Mouse (Mus musculus) heart, embryonic 14.5 days (tissue): ENCODE data around the gene Il1r1. TPM values are rescaled to one million over a fixed set of nuclear protein-coding genes. Genes with fewer than 3 reads are reported as not detected.
A peak's percentile ranks its signal among the peaks of the same experiment; 100 is the strongest.

Source experiments
- ATAC-seq: fragments of 200-750 bp; cut with Nextera tagmentation; 2 replicates; pipeline ENCODE4 v1.8.0; 2017; ENCODE audit warnings: low read depth, moderate TSS enrichment; ENCODE audit not compliant: insufficient number of reproducible peaks, insufficient read depth, low FRiP score
- H3K27ac ChIP-seq, 2 experiments: fragments of 200-500 bp in 1 of 2; fragments of 300-500 bp in 1 of 2; sonication (generic) in 1 of 2; replicated peaks in 1 of 2; 2 replicates each; pipeline ENCODE4 v1.5.1; 2012 to 2014; ENCODE audit warnings: low read depth in 2 of 2, low read length in 2 of 2, control low read depth in 1 of 2, mild to moderate bottlenecking in 1 of 2, mixed read lengths in 1 of 2; ENCODE audit not compliant: control insufficient read depth in 1 of 2, insufficient read depth in 1 of 2
- H3K27me3 ChIP-seq: fragments of 300-500 bp; sonication (generic); 2 replicates; pipeline ENCODE4 v1.6.1; 2014; ENCODE audit warnings: mild to moderate bottlenecking, low read length, control low read depth; ENCODE audit not compliant: control insufficient read depth, insufficient read depth
- H3K36me3 ChIP-seq: fragments of 300-500 bp; sonication (generic); 2 replicates; pipeline ENCODE4 v1.6.1; 2014; ENCODE audit warnings: mild to moderate bottlenecking, control low read depth, low read length, mixed read lengths; ENCODE audit not compliant: control insufficient read depth, insufficient read depth
- H3K4me1 ChIP-seq, 2 experiments: fragments of 200-500 bp in 1 of 2; fragments of 300-500 bp in 1 of 2; sonication (generic) in 1 of 2; 2 replicates each; pipeline ENCODE4 v1.6.1; 2012 to 2014; ENCODE audit warnings: low read length in 2 of 2, control low read depth in 1 of 2, mixed read lengths in 1 of 2; ENCODE audit not compliant: control insufficient read depth in 2 of 2, insufficient read depth in 2 of 2
- H3K4me2 ChIP-seq: fragments of 300-500 bp; sonication (generic); 2 replicates; pipeline ENCODE4 v1.6.1; 2014; ENCODE audit warnings: mild to moderate bottlenecking, low read length
- H3K4me3 ChIP-seq, 2 experiments: fragments of 200-500 bp in 1 of 2; fragments of 300-500 bp in 1 of 2; sonication (generic) in 1 of 2; 2 replicates each; pipeline ENCODE4 v1.5.1; 2012 to 2014; ENCODE audit warnings: low read length in 2 of 2, mild to moderate bottlenecking in 2 of 2, control low read depth in 1 of 2, low read depth in 1 of 2, moderate library complexity in 1 of 2; ENCODE audit not compliant: control insufficient read depth in 1 of 2, insufficient read depth in 1 of 2
- H3K9ac ChIP-seq: fragments of 300-500 bp; sonication (generic); 2 replicates; pipeline ENCODE4 v1.6.1; 2014; ENCODE audit warnings: mild to moderate bottlenecking, low read length
- H3K9me3 ChIP-seq: fragments of 300-500 bp; sonication (generic); 2 replicates; pipeline ENCODE4 v1.6.1; 2016; ENCODE audit warnings: low read length, control low read depth; ENCODE audit not compliant: control insufficient read depth
- WGBS: fragments of 180-500 bp; shearing (Covaris S2); extraction: QIAGEN DNeasy Blood & Tissue Kit; methylation state at CpG from one replicate; pipeline ENCODE4 v1.1.7; 2014; 5-methylcytosine and 5-hydroxymethylcytosine counted together
- polyA plus RNA-seq: library from polyadenylated mRNA; unstranded; fragments of >200 nt; fragmentation: Nextera tagmentation; extraction: Ambion mirVana; gene quantifications from 2 replicates; pipeline ENCODE4 v1.2.1, GENCODE M21; 2014

Il1r1 gene
- polyA plus RNA-seq, 1 experiment from 2014 or later, result 8.4 TPM

DNA sequence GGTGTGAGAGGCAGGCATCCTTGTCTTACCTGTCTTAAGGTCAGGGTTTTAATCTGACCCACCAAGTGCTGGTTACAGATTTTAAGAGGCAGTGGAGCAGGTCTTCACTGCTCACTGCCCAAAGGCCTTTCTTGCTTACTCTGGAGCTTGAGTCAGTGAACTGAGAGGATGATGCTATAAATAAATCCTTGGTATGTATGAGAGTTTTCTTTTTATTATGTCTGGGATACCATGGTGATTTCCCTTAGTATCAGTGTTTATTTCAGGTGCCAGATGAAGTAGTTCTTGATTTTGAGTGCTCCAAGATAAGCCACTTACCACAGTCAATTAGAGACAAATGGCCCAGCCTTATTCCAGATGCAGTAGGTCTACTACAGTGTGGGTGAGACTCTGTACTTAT lies 41.5 kb upstream of the Il1r1 start:
- H3K4me2 ChIP-seq, result peak overlapping the region; percentile 35

DNA sequence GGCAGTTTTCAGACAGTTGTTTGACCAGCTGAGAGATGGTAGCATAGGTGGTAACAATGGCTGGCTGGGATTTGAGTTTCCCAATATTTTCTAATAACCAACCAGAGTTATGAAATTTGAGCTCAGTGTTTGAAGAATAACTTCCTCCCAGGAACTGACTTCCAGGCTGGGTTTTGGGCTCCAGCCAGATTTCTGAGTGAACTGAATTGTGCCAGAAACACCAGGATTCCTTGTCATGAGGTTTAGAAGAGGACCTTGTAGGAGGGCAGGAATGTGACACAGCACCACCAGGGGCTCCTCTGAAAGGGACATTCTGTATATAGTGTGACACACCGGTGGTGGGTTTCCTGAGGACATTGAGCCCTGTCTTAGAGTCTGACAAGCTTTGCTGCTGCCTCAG lies 36.9 kb upstream of the Il1r1 start:
- ATAC-seq, result no peak

More for the DNA sequence above, 41.5 kb upstream of the Il1r1 start:
- no peak overlapping the region for H3K4me3 ChIP-seq
- H3K36me3 ChIP-seq, result no peaks in the 10 kb centered on the region
- H3K4me1 ChIP-seq, result peaks cover 14 to 44% of the 10 kb centered on the region in 2 experiments
- no peak overlapping the region for H3K9ac ChIP-seq
- no peaks in the 10 kb centered on the region; the same call in 1 of the 2 replicates for H3K27me3 ChIP-seq
- H3K9me3 ChIP-seq, result no peaks in the 10 kb centered on the region
- H3K27ac ChIP-seq, result peak overlapping the region; percentile 51 to 59; a peak in 2 of 4 replicates
- no peak for ATAC-seq

DNA sequence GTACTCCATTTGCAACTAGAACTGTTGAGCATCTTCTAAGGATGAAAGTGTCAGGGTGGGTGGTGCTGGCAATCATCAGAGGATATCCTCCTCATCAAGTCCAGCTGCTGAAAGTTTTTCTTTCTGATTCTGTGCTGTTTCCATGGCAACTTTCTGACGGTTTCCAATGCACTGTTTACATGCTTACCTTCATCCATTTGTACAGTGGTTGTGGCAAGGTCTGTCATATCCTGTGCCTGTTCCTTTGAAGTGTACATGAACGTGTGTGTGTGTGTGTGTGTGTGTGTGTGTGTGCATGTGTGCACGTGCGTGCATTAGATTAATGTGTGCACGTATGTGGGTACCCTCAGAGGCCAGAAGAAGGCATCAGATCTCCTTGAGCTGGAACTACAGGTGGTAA lies 34.9 kb upstream of the Il1r1 start:
- Histone ChIP-seq H3K27me3 (no peaks in the 10 kb centered on the region), H3K9ac (no peak overlapping the region), H3K4me2 (no peak overlapping the region), H3K4me1 (0 out of 4 replicates have a peak, but pooled peaks cover 0 to 3% of the 10 kb centered on the region in 2 experiments), H3K4me3 (no peak overlapping the region), H3K9me3 (no peaks in the 10 kb centered on the region), H3K27ac (no peak overlapping the region), H3K36me3 (no peaks in the 10 kb centered on the region)
- WGBS, result 63% methylated on average over 5 of the region's 5 CpGs
- ATAC-seq, result no peak

More for the DNA sequence above, 36.9 kb upstream of the Il1r1 start:
- Histone ChIP-seq H3K36me3 (no peaks in the 10 kb centered on the region), H3K9me3 (no peaks in the 10 kb centered on the region), H3K4me2 (no peak overlapping the region), H3K9ac (no peak overlapping the region), H3K27me3 (no peaks in the 10 kb centered on the region; the same call in 1 of the 2 replicates), H3K4me3 (no peak overlapping the region), H3K27ac (0 out of 4 replicates have a peak overlapping the region, but pooled peaks of 1 of the 2 experiments have one; percentile 21), H3K4me1 (peaks cover 7 to 16% of the 10 kb centered on the region in 2 experiments)
- 52% methylated on average over 1 of the region's 1 CpGs for WGBS

DNA sequence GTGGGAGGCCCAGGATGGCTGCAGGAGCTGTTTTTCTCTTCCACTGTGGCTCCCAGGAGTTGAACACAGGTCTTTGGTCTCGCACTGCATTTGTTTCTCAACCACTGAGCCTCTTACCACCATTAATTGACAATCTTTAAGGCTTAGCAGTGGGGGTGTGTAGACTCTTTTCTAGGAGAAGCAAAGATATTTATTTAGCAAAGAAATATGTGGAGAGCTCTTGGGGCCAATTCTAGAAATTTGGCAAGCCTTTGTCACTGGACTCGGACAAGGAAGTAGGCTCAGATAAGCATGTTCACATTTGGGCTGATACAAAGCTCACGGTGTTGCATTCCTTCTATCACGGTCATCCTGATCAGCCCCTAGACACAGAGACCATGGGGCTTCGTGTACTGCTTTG lies 34.0 kb upstream of the Il1r1 start:
- Histone ChIP-seq H3K9ac (no peak overlapping the region), H3K4me2 (no peak overlapping the region), H3K36me3 (no peaks in the 10 kb centered on the region), H3K4me3 (no peak overlapping the region), H3K9me3 (no peaks in the 10 kb centered on the region), H3K27ac (no peak overlapping the region), H3K27me3 (no peaks in the 10 kb centered on the region), H3K4me1 (0 out of 4 replicates have a peak, but pooled peaks cover 0 to 3% of the 10 kb centered on the region in 2 experiments)
- 62% methylated on average over 5 of the region's 5 CpGs for WGBS
- no peak for ATAC-seq

DNA sequence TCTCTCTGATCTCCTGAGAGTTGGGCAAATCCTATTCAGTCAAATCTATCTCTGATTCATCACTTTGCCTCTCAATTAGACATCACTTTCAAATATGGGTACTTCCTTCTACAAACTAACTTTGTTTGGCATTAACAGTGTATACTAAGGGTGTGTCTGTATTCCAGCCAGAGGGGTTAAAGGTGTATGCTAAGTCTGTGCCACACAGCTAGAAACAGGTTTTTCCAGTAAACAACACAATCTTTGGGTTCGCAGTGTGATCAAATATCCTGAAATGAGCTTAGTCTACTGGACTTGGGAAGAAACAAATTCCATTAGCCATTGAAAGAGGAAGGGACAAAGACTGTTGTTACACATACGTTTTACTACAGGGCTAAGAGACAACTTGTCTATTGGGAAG lies 30.6 kb upstream of the Il1r1 start:
- Histone ChIP-seq H3K36me3 (no peaks in the 10 kb centered on the region), H3K9me3 (no peaks in the 10 kb centered on the region), H3K27ac (no peak overlapping the region), H3K27me3 (no peaks in the 10 kb centered on the region), H3K4me3 (no peak overlapping the region), H3K4me1 (no peaks in the 10 kb centered on the region), H3K4me2 (no peak overlapping the region), H3K9ac (no peak overlapping the region)
- 77% methylated on average over 2 of the region's 2 CpGs for WGBS
- ATAC-seq, result no peak

DNA sequence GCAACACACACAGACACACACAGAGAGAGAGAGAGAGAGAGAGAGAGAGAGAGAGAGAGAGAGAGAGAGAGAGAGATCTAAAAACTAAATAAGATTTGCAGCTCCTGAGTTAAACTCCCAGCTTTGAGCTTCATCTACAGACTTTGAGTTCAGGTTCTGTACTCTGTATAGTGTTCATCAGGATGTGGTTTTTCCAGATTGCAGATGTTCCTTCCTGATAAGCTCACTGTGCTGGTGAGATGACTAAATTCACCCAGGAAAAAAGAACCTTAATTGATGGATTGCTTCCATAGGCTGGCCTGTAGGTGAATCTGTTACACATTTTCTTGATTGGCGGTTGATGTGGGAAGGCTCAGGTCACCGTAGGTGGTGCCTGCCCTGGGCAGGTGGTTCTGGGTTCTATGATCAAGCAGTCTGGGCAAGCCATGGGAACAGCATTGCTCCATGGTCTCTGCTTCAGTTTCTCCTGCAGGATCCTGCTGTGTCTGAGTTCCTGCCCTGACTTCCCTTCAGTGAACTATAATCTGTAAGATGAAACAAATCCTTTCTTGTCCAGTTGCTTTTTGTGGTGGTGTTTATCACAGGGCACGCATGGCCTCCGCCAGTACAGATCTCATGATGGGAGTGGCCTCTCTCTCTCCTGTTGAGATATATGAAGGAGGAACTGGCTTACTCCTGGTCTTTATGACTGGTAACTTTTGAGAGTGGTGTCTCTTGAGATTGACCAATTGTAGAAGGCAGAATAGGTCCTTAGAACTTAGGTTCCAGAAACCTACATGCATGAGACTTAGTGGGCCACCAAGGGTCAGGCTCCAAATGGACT lies 11.3 kb upstream of the Il1r1 start:
- Histone ChIP-seq H3K4me1 (0 out of 4 replicates have a peak, but pooled peaks cover 0 to 4% of the 10 kb centered on the region in 2 experiments), H3K9ac (no peak overlapping the region), H3K4me2 (no peak overlapping the region), H3K4me3 (no peak overlapping the region), H3K27me3 (no peaks in the 10 kb centered on the region), H3K27ac (no peak overlapping the region), H3K36me3 (no peaks in the 10 kb centered on the region), H3K9me3 (peaks cover 13% of the 10 kb centered on the region)
- ATAC-seq, result no peak
- WGBS, result 78% methylated on average over 4 of the region's 4 CpGs

DNA sequence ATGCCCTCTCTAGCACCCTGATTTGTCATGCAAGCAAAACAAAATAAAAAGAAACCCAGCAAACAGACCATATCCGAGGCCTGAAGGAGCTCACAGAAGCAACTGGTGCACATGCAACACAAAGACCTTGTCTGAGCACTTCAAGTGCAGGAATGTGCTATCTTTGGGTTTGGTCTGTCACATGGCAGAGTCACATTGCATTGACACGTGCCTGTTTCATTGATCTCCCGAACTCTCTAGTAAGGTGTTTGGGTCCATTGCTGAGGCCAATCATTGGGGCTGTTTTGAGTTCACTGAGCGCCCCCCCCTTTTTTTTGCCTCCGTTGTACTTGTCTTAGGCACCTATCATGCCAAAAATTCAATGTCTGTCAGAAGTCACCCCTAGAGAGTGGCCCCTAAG lies 7.4 kb upstream of the Il1r1 start:
- H3K27ac ChIP-seq, result no peak overlapping the region
- H3K27me3 ChIP-seq, result no peaks in the 10 kb centered on the region
- peaks cover 12% of the 10 kb centered on the region for H3K9me3 ChIP-seq
- no peak overlapping the region for H3K9ac ChIP-seq
- H3K4me1 ChIP-seq, result peaks cover 8 to 12% of the 10 kb centered on the region in 2 experiments; a peak in 3 of 4 replicates
- no peak overlapping the region for H3K4me3 ChIP-seq
- H3K36me3 ChIP-seq, result no peaks in the 10 kb centered on the region
- ATAC-seq, result no peak
- WGBS, result 62% methylated on average over 5 of the region's 5 CpGs
- no peak overlapping the region for H3K4me2 ChIP-seq
